Mouse (Mus musculus) adrenal gland, postnatal 36 days (tissue): ENCODE measurements around the gene Cpne8. TPM values are rescaled to one million over a fixed set of nuclear protein-coding genes. Genes with fewer than 3 reads are reported as not detected.
"Not testable (repeated sequence)": the region's sequence is repeated elsewhere in the genome, so short reads cannot be mapped to it uniquely, and the experiment has no call there.

ENCODE experiments used
- DNase-seq, 2 experiments: peaks; one replicate each; pipeline ENCODE4 v3.0.0; 2021; ENCODE audit warnings: mixed read lengths in 1 of 2
- total RNA-seq, 2 experiments: library from RNA; stranded (reverse); gene quantifications; 2 replicates each; pipeline ENCODE4 v1.2.3; 2021

The Cpne8 gene
- total RNA-seq, 2 experiments from 2014 or later = 6.6 to 7.6 TPM

GRCm38 (mm10) chr15:90490186-90490585 lies 189.0 kb downstream of the Cpne8 start:
- no peak for DNase-seq

GRCm38 (mm10) chr15:90470561-90470960 lies 208.7 kb downstream of the Cpne8 start:
- DNase-seq = not testable (repeated sequence)

GRCm38 (mm10) chr15:90463281-90463680 lies 216.0 kb downstream of the Cpne8 start:
- DNase-seq = no peak

- DNase-seq = no peak
These were observed 233.2 kb downstream of the Cpne8 start for GRCm38 (mm10) chr15:90446076-90446475.
